ENCODE assay signal across 11 mouse cellular contexts in the genomic region with DNA sequence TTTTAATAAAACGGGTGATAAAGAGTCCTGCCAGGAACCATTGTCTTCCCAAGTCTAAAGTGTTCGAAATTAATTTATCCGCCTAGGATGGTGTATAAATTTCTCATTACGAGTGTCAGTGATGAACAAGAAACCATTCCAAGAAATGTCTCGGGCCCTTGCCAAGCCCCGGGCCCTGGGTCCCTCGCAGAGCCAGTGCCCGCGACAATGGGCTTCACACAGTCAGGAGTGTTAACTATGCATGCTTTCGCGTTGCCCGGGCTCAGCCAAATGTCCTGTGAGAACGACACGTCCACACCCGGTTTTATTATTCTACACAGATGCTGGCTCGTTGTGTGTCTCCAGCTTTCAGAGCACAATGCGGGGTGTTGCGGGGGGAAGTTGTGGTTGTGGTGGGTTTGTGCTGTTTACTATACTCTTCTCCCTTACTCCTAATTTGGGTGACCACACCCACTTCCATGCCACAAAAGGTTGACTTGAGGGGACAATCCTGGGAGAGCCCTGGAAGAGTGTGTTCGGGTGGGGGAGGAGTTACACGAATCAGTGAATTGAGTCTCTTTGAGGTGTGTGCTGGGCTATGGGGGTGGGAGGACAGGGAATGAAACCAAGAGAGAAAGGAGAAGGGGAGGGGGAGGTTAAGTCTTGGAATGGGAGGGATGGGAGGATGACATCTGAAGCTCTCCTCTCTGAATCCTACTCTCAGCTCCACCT.
DNase-seq lines count a peak whose midpoint lies in the region; ATAC-seq lines count a peak whose summit lies in the region.
"Had no signal": no experiment of that assay in that cellular context is flagged by ENCODE, and none has a peak within 500 bp of the region (broad histone marks: within the 10 kb centered on the region; RNA-seq: fewer than 3 reads in every experiment).

No protein-coding gene starts in this region.

- H3K36me3 ChIP-seq in forebrain, embryonic 14.5 days (ENCODE audit: control insufficient read depth, insufficient read depth, low read length): no peaks in the 10 kb centered on the region
- H3K36me3 ChIP-seq in neural tube, embryonic 13.5 days: no peaks in the 10 kb centered on the region
- H3K36me3 ChIP-seq: heart, embryonic 15.5 days; liver, embryonic 12.5 days had no signal

- H3K4me1 ChIP-seq in forebrain, embryonic 14.5 days (ENCODE audit: control insufficient read depth, insufficient read depth, low read length): no peaks in the 10 kb centered on the region
- peaks cover 13% of the 10 kb centered on the region; the same call in 1 of the 2 replicates for H3K4me1 ChIP-seq in neural tube, embryonic 13.5 days (replicated peaks)
- H3K4me1 ChIP-seq: liver, embryonic 12.5 days had no signal

- H3K27me3 ChIP-seq in forebrain, embryonic 14.5 days (replicated peaks; ENCODE audit: control insufficient read depth, insufficient read depth, low read length): no peaks in the 10 kb centered on the region
- no peaks in the 10 kb centered on the region for H3K27me3 ChIP-seq in neural tube, embryonic 13.5 days
- H3K27me3 ChIP-seq: heart, embryonic 15.5 days; liver, embryonic 12.5 days had no signal

- DNase-seq in frontal cortex, postnatal 10 days (ENCODE audit: low spot score in 2 of 2): peak; percentile 16 to 25
- no peak for DNase-seq in frontal cortex, postnatal 14 days (ENCODE audit: low spot score in 2 of 2)
- DNase-seq in forebrain, embryonic 14.5 days (ENCODE audit: low spot score): peak; percentile 92
- DNase-seq in layer of hippocampus, postnatal 14 days (ENCODE audit: low spot score in 2 of 2): peak; percentile 26 to 77
- DNase-seq in urinary bladder, postnatal 25 days (ENCODE audit: low spot score): no peak
- no peak for DNase-seq in thymus, postnatal 10 days (ENCODE audit: low spot score in 2 of 2)
- no peak for DNase-seq in urinary bladder, postnatal 10 days (ENCODE audit: low spot score)
- DNase-seq: thymus, adult 2 months had no signal

- H3K4me3 ChIP-seq in forebrain, embryonic 14.5 days (ENCODE audit: low read depth, low read length): no peak overlapping the region
- no peak overlapping the region for H3K4me3 ChIP-seq in neural tube, embryonic 13.5 days
- H3K4me3 ChIP-seq: heart, embryonic 15.5 days; liver, embryonic 12.5 days had no signal

- H3K9ac ChIP-seq in forebrain, embryonic 14.5 days (ENCODE audit: low read length): no peak overlapping the region
- no peak overlapping the region for H3K9ac ChIP-seq in neural tube, embryonic 13.5 days
- H3K9ac ChIP-seq: heart, embryonic 15.5 days; liver, embryonic 12.5 days had no signal

- H3K27ac ChIP-seq in forebrain, embryonic 14.5 days (ENCODE audit: low read depth, low read length): peak overlapping the region; percentile 68; the same call in 1 of the 2 replicates
- peak overlapping the region; percentile 67 for H3K27ac ChIP-seq in neural tube, embryonic 13.5 days (replicated peaks)
- H3K27ac ChIP-seq: heart, embryonic 15.5 days; liver, embryonic 12.5 days had no signal

- no peak overlapping the region for H3K4me2 ChIP-seq in forebrain, embryonic 14.5 days (ENCODE audit: low read length)
- H3K4me2 ChIP-seq in neural tube, embryonic 13.5 days: no peak overlapping the region; the same call in 1 of the 2 replicates
- H3K4me2 ChIP-seq: heart, embryonic 15.5 days; liver, embryonic 12.5 days had no signal

- ATAC-seq in forebrain, embryonic 14.5 days: peak; percentile 90
- ATAC-seq in neural tube, embryonic 13.5 days (ENCODE audit: low read depth): peak; percentile 91
- ATAC-seq: liver, embryonic 12.5 days had no signal

- WGBS in forebrain, embryonic 14.5 days: 42% methylated on average over 20 of the region's 20 CpGs
- 38% methylated on average over 20 of the region's 20 CpGs for WGBS in neural tube, embryonic 13.5 days

- H3K9me3 ChIP-seq in forebrain, embryonic 14.5 days (replicated peaks; ENCODE audit: control insufficient read depth, low read length): no peaks in the 10 kb centered on the region
- H3K9me3 ChIP-seq in neural tube, embryonic 13.5 days: no peaks in the 10 kb centered on the region
- H3K9me3 ChIP-seq: heart, embryonic 15.5 days; liver, embryonic 12.5 days had no signal

Comparison
In these comparisons a context has a peak if more than half of its experiments do, and no peak if none do; other contexts are left out.
1. DNase-seq: peak in frontal cortex, postnatal 10 days (2 of 2), forebrain, embryonic 14.5 days (single experiment) and layer of hippocampus, postnatal 14 days (2 of 2); none in frontal cortex, postnatal 14 days (0 of 2), urinary bladder, postnatal 25 days (single experiment), thymus, postnatal 10 days (0 of 2) and urinary bladder, postnatal 10 days (single experiment).